In genomic region chr14:118307060-118307459, GRCm38 (mm10) we compare ENCODE assay signal across 1 mouse cellular context.
TF ChIP-seq lines count a peak whose summit lies in the region.

No protein-coding gene starts in this region.

TF ChIP-seq in CH12.LX, 34 proteins besides CTCF, POLR2A, EP300 and RAD21 (continued from another document):
- TF ChIP-seq UBTF (IDR thresholded peaks at IDR 0.05; ENCODE audit: low read depth, low read length) = no peak
- TF ChIP-seq MEF2A (IDR thresholded peaks at IDR 0.05; ENCODE audit: borderline replicate concordance, low read depth, low read length) = peak; percentile 98
- TF ChIP-seq USF2 (conservative IDR thresholded peaks at IDR 0.05; ENCODE audit: low read depth, low read length) = no peak
- TF ChIP-seq POLR2AphosphoS2 (IDR thresholded peaks at IDR 0.05; ENCODE audit: low read depth, low read length) = no peak
- no peak for TF ChIP-seq ZKSCAN1 (IDR thresholded peaks at IDR 0.05; ENCODE audit: borderline replicate concordance, low read depth, low read length)
- TF ChIP-seq JUN (IDR thresholded peaks at IDR 0.05; ENCODE audit: insufficient read depth, low read depth, low read length) = peak; percentile 95
- no peak for TF ChIP-seq MAX (IDR thresholded peaks at IDR 0.05; ENCODE audit: low read length)
- no peak for TF ChIP-seq NELFE (IDR thresholded peaks at IDR 0.05; ENCODE audit: low read depth, low read length)
- peak; percentile 32 for TF ChIP-seq CHD2 (IDR thresholded peaks at IDR 0.05; ENCODE audit: low read length)
- TF ChIP-seq JUND (conservative IDR thresholded peaks at IDR 0.05; ENCODE audit: low read depth, low read length) = peak; percentile 76
- no peak for TF ChIP-seq SIN3A (IDR thresholded peaks at IDR 0.05; ENCODE audit: low read length)
- TF ChIP-seq BHLHE40 (IDR thresholded peaks at IDR 0.05; ENCODE audit: low read depth, low read length) = 0 out of 2 replicates have a peak, but pooled peaks have one; percentile 35
- peak; percentile 86 for TF ChIP-seq ETS1 (conservative IDR thresholded peaks at IDR 0.05; ENCODE audit: low read depth, low read length)
- no peak for TF ChIP-seq E2F4 (IDR thresholded peaks at IDR 0.05; ENCODE audit: insufficient replicate concordance, low read depth, low read length)
- TF ChIP-seq MYC (IDR thresholded peaks at IDR 0.05; ENCODE audit: low read depth, low read length) = no peak
- TF ChIP-seq MAFK (IDR thresholded peaks at IDR 0.05; ENCODE audit: insufficient replicate concordance, low read length) = peak; percentile 45; the same call in 1 of the 2 replicates
- no peak for TF ChIP-seq MXI1 (IDR thresholded peaks at IDR 0.05; ENCODE audit: low read depth, low read length)
- no peak for TF ChIP-seq ZMIZ1 (IDR thresholded peaks at IDR 0.05; ENCODE audit: low read depth, low read length)
- TF ChIP-seq CHD1 (IDR thresholded peaks at IDR 0.05; ENCODE audit: low read depth, low read length) = peak; percentile 97; the same call in 1 of the 2 replicates
- TF ChIP-seq NRF1 (IDR thresholded peaks at IDR 0.05; ENCODE audit: low read depth, low read length) = no peak
- TF ChIP-seq GABPA (IDR thresholded peaks at IDR 0.05; ENCODE audit: insufficient replicate concordance, low read depth, low read length) = no peak
- TF ChIP-seq HCFC1 (IDR thresholded peaks at IDR 0.05; ENCODE audit: low read depth, low read length) = no peak
- no peak for TF ChIP-seq USF1 (IDR thresholded peaks at IDR 0.05; ENCODE audit: low read depth, low read length)
- peak; percentile 70 for TF ChIP-seq TCF12 (IDR thresholded peaks at IDR 0.05; ENCODE audit: low read depth, low read length)
